ENCODE assay signal across 8 mouse cellular contexts in the genomic region with DNA sequence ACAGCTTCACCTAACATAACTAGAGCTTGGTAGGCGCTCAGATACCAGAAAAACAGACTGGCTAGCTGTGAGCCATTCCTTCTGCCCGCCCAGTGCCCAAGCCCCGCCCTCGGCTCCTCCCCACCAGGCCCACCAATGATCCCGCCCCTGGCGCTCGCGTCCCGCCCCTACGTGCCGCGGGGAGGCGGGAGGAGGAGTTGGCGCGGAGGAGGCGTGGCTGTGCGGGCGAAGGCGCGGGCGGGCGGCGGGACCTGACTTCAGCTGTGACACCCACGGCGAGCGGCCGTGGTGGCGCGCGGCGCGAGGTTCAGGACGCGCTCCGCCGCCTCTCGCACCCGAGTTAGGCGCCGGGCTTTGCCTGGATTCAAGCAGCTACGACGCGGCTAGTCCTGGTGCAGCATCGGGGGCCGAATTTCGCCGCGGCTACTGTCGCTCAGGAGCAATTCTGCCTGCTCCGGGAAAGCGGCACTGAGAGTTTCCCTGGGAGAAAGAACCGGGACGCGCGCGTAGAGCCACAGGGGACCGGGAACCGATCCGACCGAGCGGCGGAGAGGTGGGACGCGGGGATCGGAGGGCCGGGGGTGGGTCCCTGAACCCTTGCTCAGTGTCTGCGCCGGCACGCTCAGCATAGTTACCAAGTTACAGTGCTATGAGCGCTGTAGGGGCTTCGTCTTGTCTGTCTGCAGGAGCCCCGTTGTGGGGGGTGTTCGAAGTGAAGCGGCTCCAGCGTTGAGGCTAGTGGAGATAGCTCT. TPM values are rescaled to one million over a fixed set of nuclear protein-coding genes. Genes with fewer than 3 reads are reported as not detected.
DNase-seq lines count a peak whose midpoint lies in the region; ATAC-seq and TF ChIP-seq lines count a peak whose summit lies in the region.

Eepd1 (plus strand) TSS at position 204 of the 752 bp plus-strand sequence.

- dilution Hi-C loops in CH12.LX (cut with MboI; ENCODE audit: extremely low pct_ligation_motif_present, extremely low pct_unique_long_range_greater_than_20kb, low sequenced_read_pairs), result no loop called here

- peak; percentile 98 for ATAC-seq in forebrain, embryonic 12.5 days (ENCODE audit: low FRiP score)
- peak; percentile 98 for ATAC-seq in heart, postnatal 0 days (ENCODE audit: insufficient read depth, low read depth)
- ATAC-seq in liver, embryonic 16.5 days (ENCODE audit: low read depth), result peak; percentile 92
- peak; percentile 99 for ATAC-seq in neural tube, embryonic 13.5 days (ENCODE audit: low read depth)

- WGBS in forebrain, embryonic 12.5 days, result under 1% methylated on average over 74 of the region's 75 CpGs
- under 1% methylated on average over 73 of the region's 75 CpGs for WGBS in heart, postnatal 0 days
- WGBS in liver, embryonic 16.5 days (ENCODE audit: insufficient replicate concordance), result under 1% methylated on average over 73 of the region's 75 CpGs
- under 1% methylated on average over 74 of the region's 75 CpGs for WGBS in neural tube, embryonic 13.5 days

- TF ChIP-seq RAD21 in CH12.LX (IDR thresholded peaks at IDR 0.05; ENCODE audit: low read depth, low read length), result no peak; the same call in 1 of the 2 replicates

- no peaks in the 10 kb centered on the region for H3K27me3 ChIP-seq in CH12.LX (replicated peaks)
- H3K27me3 ChIP-seq in forebrain, embryonic 12.5 days, result peaks cover 9% of the 10 kb centered on the region; the same call in 1 of the 2 replicates
- H3K27me3 ChIP-seq in heart, postnatal 0 days (ENCODE audit: control insufficient read depth, insufficient read depth, low read length), result no peaks in the 10 kb centered on the region
- H3K27me3 ChIP-seq in liver, embryonic 16.5 days (ENCODE audit: control insufficient read depth, insufficient read depth, low read depth, low read length), result peaks cover 2% of the 10 kb centered on the region; the same call in 1 of the 2 replicates
- peaks cover 8% of the 10 kb centered on the region; the same call in 1 of the 2 replicates for H3K27me3 ChIP-seq in neural tube, embryonic 13.5 days
- H3K27me3 ChIP-seq in testis, adult 2 months (ENCODE audit: control insufficient read depth, insufficient read depth, low read length), result no peaks in the 10 kb centered on the region

- H3K4me2 ChIP-seq in CH12.LX (ENCODE audit: insufficient read depth, low read depth, poor library complexity, severe bottlenecking), result peak within 1 kb of the TSS; percentile 87
- H3K4me2 ChIP-seq in forebrain, embryonic 12.5 days, result peak within 1 kb of the TSS; percentile 88
- peak within 1 kb of the TSS; percentile 96 for H3K4me2 ChIP-seq in heart, postnatal 0 days (ENCODE audit: low read depth, low read length)
- H3K4me2 ChIP-seq in liver, embryonic 16.5 days (ENCODE audit: low read depth, low read length), result peak within 1 kb of the TSS; percentile 83
- H3K4me2 ChIP-seq in neural tube, embryonic 13.5 days, result peak within 1 kb of the TSS; percentile 74

- H3K79me2 ChIP-seq in CH12.LX (replicated peaks; ENCODE audit: control insufficient read depth, extremely low read depth, insufficient read depth, poor library complexity, severe bottlenecking), result no peaks in the 10 kb centered on the region

- no peak within 1 kb of the TSS for H3K27ac ChIP-seq in CH12.LX (ENCODE audit: insufficient read depth, low read depth)
- peak within 1 kb of the TSS; percentile 46; the same call in 1 of the 2 replicates for H3K27ac ChIP-seq in forebrain, embryonic 12.5 days
- H3K27ac ChIP-seq in heart, postnatal 0 days (ENCODE audit: low read depth), result peak within 1 kb of the TSS; percentile 80
- peak within 1 kb of the TSS; percentile 66 for H3K27ac ChIP-seq in liver, embryonic 16.5 days (ENCODE audit: low read length)
- peak within 1 kb of the TSS; percentile 72 for H3K27ac ChIP-seq in neural tube, embryonic 13.5 days (replicated peaks)
- H3K27ac ChIP-seq in testis, adult 2 months (ENCODE audit: control insufficient read depth, insufficient read depth, low read depth, low read length), result no peak within 1 kb of the TSS

- in situ Hi-C loops in CH12.LX (cut with MboI; ENCODE audit: low pct_ligation_motif_present, low pct_unique_long_range_greater_than_20kb, low sequenced_read_pairs), result loop anchor here (10.0 kb wide), 1 partner anchor 103 kb away; no protein-coding TSS in a partner anchor

- H3K4me1 ChIP-seq in CH12.LX (ENCODE audit: control insufficient read depth in 1 of 2, insufficient read depth in 2 of 2), result peaks cover 6 to 37% of the 10 kb centered on the region in 2 experiments; a peak in 3 of 4 replicates
- peaks cover 23% of the 10 kb centered on the region for H3K4me1 ChIP-seq in forebrain, embryonic 12.5 days
- peaks cover 44% of the 10 kb centered on the region for H3K4me1 ChIP-seq in heart, postnatal 0 days (ENCODE audit: control insufficient read depth, insufficient read depth)
- peaks cover 8% of the 10 kb centered on the region for H3K4me1 ChIP-seq in liver, embryonic 16.5 days (ENCODE audit: control insufficient read depth, low read depth, low read length)
- H3K4me1 ChIP-seq in neural tube, embryonic 13.5 days (replicated peaks), result peaks cover 34% of the 10 kb centered on the region
- H3K4me1 ChIP-seq in testis, adult 2 months (ENCODE audit: control insufficient read depth, insufficient read depth, low read length), result peaks cover 13% of the 10 kb centered on the region

- no peak for TF ChIP-seq CTCF in CH12.LX (conservative IDR thresholded peaks at IDR 0.05 in 1 of 2, IDR thresholded peaks at IDR 0.05 in 1 of 2; ENCODE audit: low read depth in 2 of 2, low read length in 2 of 2)
- TF ChIP-seq CTCF in heart, postnatal 0 days (IDR thresholded peaks at IDR 0.05; ENCODE audit: low read depth), result 0 out of 2 replicates have a peak, but pooled peaks have one; percentile 3
- no peak for TF ChIP-seq CTCF in testis, adult 2 months (IDR thresholded peaks at IDR 0.05; ENCODE audit: control insufficient read depth, insufficient read depth, insufficient replicate concordance, low read depth, low read length)

- DNase-seq in CH12.LX (ENCODE audit: extremely low read depth), result peak; percentile 84
- peak; percentile 75 for DNase-seq in c-Kit-positive CD71-positive TER-119-negative erythroid progenitor cells, embryonic 14.5 days (ENCODE audit: low read depth)
- peak; percentile 94 for DNase-seq in heart, postnatal 0 days (ENCODE audit: low spot score)
- peak; percentile 98 for DNase-seq in kidney, postnatal 4 days

- no peaks in the 10 kb centered on the region for H3K36me3 ChIP-seq in CH12.LX (replicated peaks in 1 of 2; ENCODE audit: control insufficient read depth in 1 of 2, insufficient read depth in 1 of 2, low read length in 1 of 2)
- no peaks in the 10 kb centered on the region for H3K36me3 ChIP-seq in forebrain, embryonic 12.5 days (replicated peaks)
- no peaks in the 10 kb centered on the region for H3K36me3 ChIP-seq in heart, postnatal 0 days (replicated peaks; ENCODE audit: control insufficient read depth, insufficient read depth, low read length)
- H3K36me3 ChIP-seq in liver, embryonic 16.5 days (ENCODE audit: control insufficient read depth, insufficient read depth), result no peaks in the 10 kb centered on the region
- H3K36me3 ChIP-seq in neural tube, embryonic 13.5 days, result no peaks in the 10 kb centered on the region
- H3K36me3 ChIP-seq in testis, adult 2 months (ENCODE audit: control insufficient read depth, insufficient read depth, low read length), result no peaks in the 10 kb centered on the region

- H3K9me3 ChIP-seq in CH12.LX (replicated peaks; ENCODE audit: low read length), result no peaks in the 10 kb centered on the region
- no peaks in the 10 kb centered on the region for H3K9me3 ChIP-seq in forebrain, embryonic 12.5 days
- H3K9me3 ChIP-seq in heart, postnatal 0 days (replicated peaks; ENCODE audit: control insufficient read depth, low read length), result no peaks in the 10 kb centered on the region
- no peaks in the 10 kb centered on the region for H3K9me3 ChIP-seq in liver, embryonic 16.5 days (replicated peaks; ENCODE audit: control insufficient read depth, low read length)
- no peaks in the 10 kb centered on the region for H3K9me3 ChIP-seq in neural tube, embryonic 13.5 days

- no peak for TF ChIP-seq EP300 in CH12.LX (IDR thresholded peaks at IDR 0.05; ENCODE audit: low read length)
- TF ChIP-seq EP300 in heart, postnatal 0 days (IDR thresholded peaks at IDR 0.05; ENCODE audit: low read depth), result no peak

- peak within 1 kb of the TSS; percentile 50; the same call in 1 of the 2 replicates for H3K9ac ChIP-seq in CH12.LX (ENCODE audit: insufficient read depth, low read depth)
- peak within 1 kb of the TSS; percentile 68 for H3K9ac ChIP-seq in forebrain, embryonic 12.5 days
- peak within 1 kb of the TSS; percentile 78 for H3K9ac ChIP-seq in heart, postnatal 0 days (replicated peaks; ENCODE audit: low read depth, low read length)
- H3K9ac ChIP-seq in liver, embryonic 16.5 days (ENCODE audit: low read depth, low read length), result peak within 1 kb of the TSS; percentile 74
- peak within 1 kb of the TSS; percentile 75 for H3K9ac ChIP-seq in neural tube, embryonic 13.5 days

- peak within 1 kb of the TSS; percentile 54 to 69 (median 67) for H3K4me3 ChIP-seq in CH12.LX (replicated peaks in 1 of 3; ENCODE audit: low read depth in 2 of 3, low read length in 2 of 3, poor library complexity in 1 of 3)
- H3K4me3 ChIP-seq in forebrain, embryonic 12.5 days (replicated peaks), result peak within 1 kb of the TSS; percentile 65
- H3K4me3 ChIP-seq in heart, postnatal 0 days (ENCODE audit: low read depth, low read length), result peak within 1 kb of the TSS; percentile 78
- H3K4me3 ChIP-seq in liver, embryonic 16.5 days (ENCODE audit: low read depth, low read length), result peak within 1 kb of the TSS; percentile 68
- H3K4me3 ChIP-seq in neural tube, embryonic 13.5 days, result peak within 1 kb of the TSS; percentile 70
- H3K4me3 ChIP-seq in testis, adult 2 months (ENCODE audit: control insufficient read depth, low read depth, low read length), result peak within 1 kb of the TSS; percentile 91

- TF ChIP-seq POLR2A in CH12.LX (IDR thresholded peaks at IDR 0.05; ENCODE audit: low read depth, low read length), result no peak
- TF ChIP-seq POLR2A in testis, adult 2 months (IDR thresholded peaks at IDR 0.05; ENCODE audit: control insufficient read depth, low read depth, low read length), result peak; percentile 70

TF ChIP-seq in CH12.LX, 34 proteins besides CTCF, POLR2A, EP300 and RAD21 (continues in another document):
- peak; percentile 27; the same call in 1 of the 2 replicates for TF ChIP-seq MXI1 (IDR thresholded peaks at IDR 0.05; ENCODE audit: low read depth, low read length)
- peak; percentile 34; the same call in 1 of the 2 replicates for TF ChIP-seq ZMIZ1 (IDR thresholded peaks at IDR 0.05; ENCODE audit: low read depth, low read length)

RNA-seq across cellular contexts. Expression of gene Eepd1, which starts in this region (rescaled TPM):
- total RNA-seq in CH12.LX (2012; rRNA removed), result 2.2 and 2.9 TPM in 2 replicates
- total RNA-seq in CH12.LX (2014; rRNA removed), result 2.3 and 2.5 TPM in 2 replicates
- 1.3 and 1.9 TPM in 2 replicates for polyA plus RNA-seq in CH12.LX (2012; ENCODE audit: insufficient read length, low read depth)
- 7.9 and 9.1 TPM in 2 replicates for polyA plus RNA-seq in forebrain, embryonic 12.5 days (2016; fragmentation: Nextera tagmentation; extraction: Ambion mirVana)
- 14.7 and 19.9 TPM in 2 replicates for total RNA-seq in heart, postnatal 0 days (2014; rRNA removed; ENCODE audit: low replicate concordance)
- 20.2 and 21.4 TPM in 2 replicates for polyA plus RNA-seq in heart, postnatal 0 days (2015; fragmentation: Nextera tagmentation; extraction: Ambion mirVana)
- 6.3 and 7.0 TPM in 2 replicates for polyA plus RNA-seq in liver, embryonic 16.5 days (2015; fragmentation: Nextera tagmentation; extraction: Ambion mirVana)
- 19.2 and 27.3 TPM in 2 replicates for polyA plus RNA-seq in neural tube, embryonic 13.5 days (2015; fragmentation: Nextera tagmentation; extraction: Ambion mirVana)
- 2.4 and 3.4 TPM in 2 replicates for polyA plus RNA-seq in testis, adult 2 months (2012; rRNA removed)

Comparison
In these comparisons a context has a peak if more than half of its experiments do, and no peak if none do; other contexts are left out.
1. H3K27ac ChIP-seq: peak in forebrain, embryonic 12.5 days (single experiment), heart, postnatal 0 days (single experiment), liver, embryonic 16.5 days (single experiment) and neural tube, embryonic 13.5 days (single experiment); none in CH12.LX (single experiment) and testis, adult 2 months (single experiment).
2. Peak in every context shown above with its lines, with median percentiles within 50 percentile points of each other: DNase-seq, H3K4me2 ChIP-seq, H3K4me3 ChIP-seq, H3K9ac ChIP-seq and ATAC-seq.